Mouse (Mus musculus): ENCODE results near the gene Rhoh.

GRCm38 (mm10) chr5:65904476-65904875 is 43.5 kb downstream of the Rhoh start:
- TF ChIP-seq GATA1 (IDR thresholded peaks at IDR 0.05; ENCODE audit: borderline replicate concordance, low read length) (no peak), FLI1 (IDR thresholded peaks at IDR 0.05; ENCODE audit: low read length) (no peak)
